Mouse (Mus musculus) liver, embryonic 14.5 days (tissue): Measurements from ENCODE around the gene Atf7ip. TPM values are rescaled to one million over a fixed set of nuclear protein-coding genes. Genes with fewer than 3 reads are reported as not detected.

Source experiments
- ATAC-seq: fragments of 200-750 bp; cut with Nextera tagmentation; 2 replicates; pipeline ENCODE4 v1.8.0; 2017; ENCODE audit warnings: moderate number of reproducible peaks, mild to moderate bottlenecking, moderate library complexity; ENCODE audit not compliant: insufficient read depth
- DNase-seq, 3 experiments: peaks; one replicate each; pipeline ENCODE4 v3.0.0-alpha.2; 2012 to 2013; ENCODE audit warnings: low read depth in 3 of 3, low spot score in 3 of 3
- H3K27ac ChIP-seq: fragments of 300-500 bp; sonication (generic); 2 replicates; pipeline ENCODE4 v1.5.1; 2014; ENCODE audit warnings: moderate library complexity, mild to moderate bottlenecking, control low read depth, inconsistent platforms
- H3K27me3 ChIP-seq: fragments of 300-500 bp; sonication (generic); 2 replicates; pipeline ENCODE4 v1.6.1; 2014; ENCODE audit warnings: mild to moderate bottlenecking, low read length, moderate library complexity; ENCODE audit not compliant: control insufficient read depth, insufficient read depth
- H3K36me3 ChIP-seq: fragments of 300-500 bp; sonication (generic); replicated peaks from 2 replicates; pipeline ENCODE4 v1.6.1; 2014; ENCODE audit warnings: low read depth; ENCODE audit not compliant: control insufficient read depth, insufficient read depth
- H3K4me1 ChIP-seq, 2 experiments: fragments of 200-500 bp in 1 of 2; fragments of 300-500 bp in 1 of 2; sonication (generic) in 1 of 2; replicated peaks; 2 replicates each; pipeline ENCODE4 v1.6.1; 2012 to 2014; ENCODE audit warnings: antibody characterized with exemption in 1 of 2, inconsistent platforms in 1 of 2, low read length in 1 of 2; ENCODE audit not compliant: control insufficient read depth in 2 of 2, insufficient read depth in 2 of 2
- H3K4me2 ChIP-seq: fragments of 300-500 bp; sonication (generic); 2 replicates; pipeline ENCODE4 v1.6.1; 2014; ENCODE audit warnings: low read depth, mild to moderate bottlenecking, control low read depth, moderate library complexity
- H3K4me3 ChIP-seq, 2 experiments: fragments of 200-500 bp in 1 of 2; fragments of 300-500 bp in 1 of 2; sonication (generic) in 1 of 2; 2 replicates each; pipeline ENCODE4 v1.5.1; 2012 to 2014; ENCODE audit warnings: low read depth in 2 of 2, low read length in 2 of 2, mild to moderate bottlenecking in 2 of 2, control low read depth in 1 of 2, inconsistent platforms in 1 of 2, moderate library complexity in 1 of 2; ENCODE audit not compliant: insufficient read depth in 1 of 2
- H3K9ac ChIP-seq: fragments of 300-500 bp; sonication (generic); replicated peaks from 2 replicates; pipeline ENCODE4 v1.6.1; 2014; ENCODE audit warnings: mild to moderate bottlenecking, control low read depth, moderate library complexity
- H3K9me3 ChIP-seq: fragments of 300-500 bp; sonication (generic); 2 replicates; pipeline ENCODE4 v1.6.1; 2016; ENCODE audit warnings: low read length, mixed read lengths; ENCODE audit not compliant: control insufficient read depth
- CTCF ChIP-seq: IDR thresholded peaks from 2 replicates; pipeline ENCODE4 v1.5.1; 2016; ENCODE audit warnings: antibody characterized with exemption, low read depth, control low read depth
- EP300 ChIP-seq: IDR thresholded peaks from 2 replicates; pipeline ENCODE4 v1.6.1; 2016; ENCODE audit warnings: antibody characterized with exemption, low read depth
- WGBS: fragments of 180-500 bp; shearing (Covaris S2); extraction: QIAGEN DNeasy Blood & Tissue Kit; methylation state at CpG from one replicate; pipeline ENCODE4 v1.1.7; 2014; ENCODE audit not compliant: insufficient replicate concordance; 5-methylcytosine and 5-hydroxymethylcytosine counted together
- polyA plus RNA-seq, 2 experiments: library from polyadenylated mRNA; depleted of rRNA in 1 of 2; stranded (reverse) in 1 of 2; unstranded in 1 of 2; fragments of >200 nt; fragmentation: Nextera tagmentation in 1 of 2; extraction: Ambion mirVana in 1 of 2; gene quantifications; 2 replicates each; pipeline versions ENCODE4 v1.2.1 to v1.2.3; 2012 to 2014

The Atf7ip gene
- polyA plus RNA-seq, 2 experiments: 7.2 to 14.2 TPM

DNA sequence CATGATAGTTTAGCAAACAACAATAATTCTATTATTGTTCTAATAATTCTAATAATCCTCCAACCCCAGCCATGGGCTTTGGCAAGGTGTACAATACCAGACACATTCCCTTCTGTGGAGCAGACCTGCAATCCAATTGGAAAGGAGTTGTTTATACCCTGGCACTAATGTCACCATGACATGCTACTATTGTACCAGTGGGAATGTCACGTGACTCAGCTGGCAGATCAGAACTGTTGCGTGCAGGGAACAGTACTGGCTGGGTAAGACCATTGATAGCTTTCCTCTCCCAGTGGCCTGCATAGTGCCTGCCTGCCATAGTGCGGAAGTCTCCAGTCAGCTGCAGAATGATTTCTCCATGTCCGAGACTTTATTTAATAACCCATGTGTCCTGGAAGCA is 88.6 kb downstream of the Atf7ip start:
- 88% methylated on average over 4 of the region's 4 CpGs for WGBS
- no peak for TF ChIP-seq CTCF
- TF ChIP-seq EP300: no peak

DNA sequence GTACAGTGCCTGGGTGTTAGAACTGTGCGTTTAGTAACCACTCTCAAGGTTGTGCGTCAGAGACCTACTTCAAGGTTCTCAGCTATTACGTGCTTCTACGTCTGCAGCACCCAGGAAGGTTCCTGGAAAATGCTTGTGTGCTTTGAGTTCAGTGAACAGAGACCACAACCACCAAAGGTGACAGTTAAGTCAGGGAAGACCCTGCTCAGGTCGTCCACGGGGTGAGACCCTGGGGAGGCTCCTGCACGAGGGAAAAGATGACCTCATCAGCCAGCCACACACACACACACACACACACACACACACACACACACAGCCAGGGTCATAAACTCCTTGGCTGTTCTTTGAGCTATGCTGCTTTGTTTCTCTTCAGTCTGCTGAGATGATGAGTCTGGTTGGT is 96.6 kb downstream of the Atf7ip start:
- Histone ChIP-seq H3K9ac (no peak overlapping the region), H3K4me2 (no peak overlapping the region), H3K9me3 (no peaks in the 10 kb centered on the region), H3K4me1 (no peaks in the 10 kb centered on the region), H3K36me3 (peaks cover 77% of the 10 kb centered on the region), H3K27me3 (no peaks in the 10 kb centered on the region), H3K4me3 (no peak overlapping the region), H3K27ac (no peak overlapping the region)
- DNase-seq (no peak), ATAC-seq (no peak)
- TF ChIP-seq CTCF (no peak), EP300 (no peak)
- WGBS: 88% methylated on average over 7 of the region's 7 CpGs

More for the DNA sequence above, 88.6 kb downstream of the Atf7ip start:
- Histone ChIP-seq H3K9ac (no peak overlapping the region), H3K4me1 (no peaks in the 10 kb centered on the region), H3K36me3 (peaks cover 56% of the 10 kb centered on the region), H3K27me3 (no peaks in the 10 kb centered on the region), H3K27ac (no peak overlapping the region), H3K4me2 (no peak overlapping the region), H3K9me3 (no peaks in the 10 kb centered on the region), H3K4me3 (no peak overlapping the region)
- DNase-seq (no peak), ATAC-seq (no peak)

- H3K27me3 ChIP-seq: no peaks in the 10 kb centered on the region
- ATAC-seq (no peak), DNase-seq (no peak)
- no peak overlapping the region for H3K4me3 ChIP-seq
- no peak overlapping the region for H3K9ac ChIP-seq
- TF ChIP-seq EP300 (no peak), CTCF (no peak)
- H3K9me3 ChIP-seq: no peaks in the 10 kb centered on the region
- H3K4me1 ChIP-seq: no peaks in the 10 kb centered on the region
- 94% methylated on average over 17 of the region's 17 CpGs for WGBS
- no peak overlapping the region for H3K27ac ChIP-seq
- no peak overlapping the region for H3K4me2 ChIP-seq
- H3K36me3 ChIP-seq: peaks cover 26% of the 10 kb centered on the region
These were observed 105.6 kb downstream of the Atf7ip start for GRCm38 (mm10) chr6:136611351-136612215.

DNA sequence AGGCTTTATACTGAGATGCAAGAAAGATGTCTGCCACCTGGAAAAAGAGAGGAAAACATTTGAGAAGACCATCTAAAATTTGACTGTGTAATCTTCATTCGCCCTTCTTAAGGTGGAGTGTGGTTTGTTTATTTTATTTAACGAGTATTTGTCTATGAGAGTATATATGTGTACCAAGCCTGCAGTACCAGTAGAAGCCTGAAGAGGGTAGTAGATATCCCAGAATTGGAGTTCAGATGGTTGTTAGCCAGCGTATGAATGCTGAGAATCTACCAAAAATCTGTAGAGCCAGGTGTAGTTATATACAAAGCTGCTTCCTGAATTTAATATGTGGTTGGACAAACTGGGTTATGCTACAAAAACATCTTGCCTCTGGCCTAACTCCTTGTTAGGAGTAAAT is 106.3 kb downstream of the Atf7ip start:
- Histone ChIP-seq H3K27me3 (no peaks in the 10 kb centered on the region), H3K9ac (no peak overlapping the region), H3K27ac (no peak overlapping the region), H3K36me3 (peaks cover 21% of the 10 kb centered on the region), H3K4me1 (no peaks in the 10 kb centered on the region), H3K4me2 (no peak overlapping the region), H3K4me3 (no peak overlapping the region), H3K9me3 (no peaks in the 10 kb centered on the region)
- ATAC-seq (no peak), DNase-seq (no peak)
- TF ChIP-seq CTCF (peak; percentile 39; the same call in 1 of the 2 replicates), EP300 (no peak)
- 89% methylated on average over 3 of the region's 3 CpGs for WGBS

- Histone ChIP-seq H3K9ac (no peak overlapping the region), H3K27ac (no peak overlapping the region), H3K4me1 (no peaks in the 10 kb centered on the region), H3K27me3 (no peaks in the 10 kb centered on the region), H3K4me3 (no peak overlapping the region), H3K4me2 (no peak overlapping the region), H3K36me3 (peaks cover 5% of the 10 kb centered on the region), H3K9me3 (no peaks in the 10 kb centered on the region)
- DNase-seq (no peak), ATAC-seq (no peak)
- TF ChIP-seq EP300 (no peak), CTCF (no peak)
- 80% methylated on average over 3 of the region's 3 CpGs for WGBS
These were observed 108.2 kb downstream of the Atf7ip start for GRCm38 (mm10) chr6:136614156-136614555.
